Mouse (Mus musculus): ENCODE data around the gene Mki67. TPM values are rescaled to one million over a fixed set of nuclear protein-coding genes. Genes with fewer than 3 reads are reported as not detected.

Gene Mki67
- polyA plus RNA-seq, 1 experiment from 2014 or later, result 24.2 TPM

DNA sequence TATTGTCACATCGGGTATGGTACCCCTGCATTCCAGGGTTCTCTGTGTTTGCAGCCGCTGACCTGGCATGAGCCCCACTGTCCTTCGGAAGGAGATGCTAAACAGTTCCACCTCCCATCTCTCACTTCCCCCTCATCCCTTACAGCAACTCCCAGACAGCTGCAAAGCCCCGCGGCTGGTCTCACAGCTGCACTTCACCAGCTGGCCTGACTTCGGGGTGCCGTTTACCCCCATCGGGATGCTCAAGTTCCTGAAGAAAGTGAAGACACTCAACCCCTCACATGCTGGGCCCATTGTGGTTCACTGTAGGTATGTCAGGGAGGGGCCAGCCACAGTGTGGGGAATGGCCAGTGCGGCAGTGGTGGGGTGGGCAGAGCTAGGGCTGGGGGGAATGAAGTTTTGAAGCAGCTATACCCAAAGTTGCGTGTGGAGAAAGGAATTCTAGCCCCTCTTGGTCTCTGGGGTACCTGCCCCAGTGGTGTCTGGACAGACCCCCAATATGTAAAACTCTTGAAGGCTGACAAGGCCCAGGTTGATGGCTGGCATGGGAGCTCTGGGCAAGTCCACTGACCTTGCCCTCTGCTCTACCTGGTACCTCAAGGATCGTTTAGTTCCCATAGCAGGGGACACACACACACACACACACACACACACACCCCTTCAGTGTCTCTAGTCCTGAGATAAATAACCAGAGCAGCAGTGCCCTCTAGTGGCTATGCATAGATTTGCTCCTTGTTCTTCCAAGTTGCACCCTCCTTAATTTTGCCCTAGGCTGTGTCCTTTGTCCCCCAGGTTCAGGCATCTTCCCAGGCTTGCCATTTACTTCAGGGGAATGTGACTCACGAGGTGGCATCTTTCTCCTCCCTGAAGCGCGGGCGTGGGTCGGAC lies 47.1 kb downstream of the Mki67 start:
- Histone ChIP-seq H3K27ac (no peak overlapping the region), H3K36me3 (ENCODE audit: inconsistent target) (peaks cover 69% of the 10 kb centered on the region), H3K4me3 (ENCODE audit: inconsistent target) (no peak overlapping the region), H3K79me2 (ENCODE audit: inconsistent target) (no peaks in the 10 kb centered on the region; the same call in 1 of the 2 replicates)
- 51% methylated on average over 16 of the region's 16 CpGs for WGBS (ENCODE audit: missing documents)

DNA sequence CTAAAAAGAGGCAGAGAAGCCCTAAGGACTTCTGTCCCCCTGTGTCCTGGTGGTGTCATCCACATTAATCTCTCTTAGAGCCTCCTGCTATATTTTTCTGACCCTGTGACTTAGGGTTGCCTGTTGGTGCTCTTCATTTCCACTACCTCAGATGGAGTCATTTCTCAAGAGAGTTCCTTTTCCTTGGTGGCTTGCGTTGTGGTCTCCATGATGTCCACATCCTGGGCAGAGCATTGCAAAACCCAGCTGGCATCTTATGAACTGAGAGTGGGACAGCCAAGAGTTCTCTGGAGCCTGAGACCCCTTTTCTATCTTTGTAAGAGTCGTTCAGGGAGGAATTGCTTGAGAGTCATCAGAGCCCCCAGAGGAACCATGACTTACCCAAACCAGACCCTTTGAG lies 49.8 kb downstream of the Mki67 start:
- peaks cover 70% of the 10 kb centered on the region for H3K36me3 ChIP-seq (ENCODE audit: inconsistent target)
- H3K79me2 ChIP-seq (ENCODE audit: inconsistent target), result peaks cover 8% of the 10 kb centered on the region; the same call in 1 of the 2 replicates
- H3K4me3 ChIP-seq (ENCODE audit: inconsistent target), result no peak overlapping the region
- peak overlapping the region; percentile 80 for H3K27ac ChIP-seq
- WGBS (ENCODE audit: missing documents), result 8% methylated on average over 2 of the region's 2 CpGs

DNA sequence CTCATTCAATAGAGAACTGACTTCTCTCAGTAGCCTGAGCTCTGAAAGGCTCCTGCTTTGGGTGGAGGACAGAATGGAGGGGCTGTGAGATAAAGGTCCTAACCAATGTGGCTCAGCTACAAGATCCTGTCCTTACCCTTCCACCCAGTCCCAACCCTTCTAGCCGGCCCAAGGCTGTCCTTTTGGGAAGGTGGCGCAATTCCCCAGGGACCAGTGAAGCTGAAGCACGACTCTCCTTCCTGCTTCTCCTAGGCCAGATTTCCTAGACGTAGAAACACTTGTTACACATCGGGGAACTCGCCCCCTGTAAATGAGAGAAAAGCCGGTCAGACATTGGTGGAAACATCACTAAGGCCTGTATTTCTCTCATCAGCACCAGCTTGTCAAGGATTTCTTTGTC lies 52.0 kb downstream of the Mki67 start:
- H3K36me3 ChIP-seq (ENCODE audit: inconsistent target), result peaks cover 67% of the 10 kb centered on the region
- peaks cover 29% of the 10 kb centered on the region; the same call in 1 of the 2 replicates for H3K79me2 ChIP-seq (ENCODE audit: inconsistent target)
- WGBS (ENCODE audit: missing documents), result 87% methylated on average over 7 of the region's 7 CpGs
- no peak overlapping the region for H3K4me3 ChIP-seq (ENCODE audit: inconsistent target)
- H3K27ac ChIP-seq, result no peak overlapping the region

DNA sequence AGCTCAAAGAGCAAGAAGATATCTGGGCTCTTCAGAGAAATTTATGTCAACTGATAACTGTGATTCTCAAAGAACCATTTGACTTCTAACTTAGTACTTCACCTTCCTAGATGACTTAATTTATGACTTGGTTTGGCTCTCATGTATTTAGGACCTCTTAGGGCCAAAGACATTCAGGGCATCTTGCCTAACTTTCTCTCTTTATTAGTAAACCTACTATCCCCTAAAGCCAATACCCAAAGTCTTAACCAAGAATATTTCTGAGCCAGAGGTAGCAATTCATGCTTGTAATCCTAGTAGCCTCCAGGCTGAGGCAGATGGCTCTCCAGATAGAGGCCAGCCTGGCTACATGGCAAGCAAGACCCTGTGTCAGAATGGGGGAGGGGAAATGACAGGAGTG lies 55.8 kb downstream of the Mki67 start:
- peaks cover 73% of the 10 kb centered on the region for H3K36me3 ChIP-seq (ENCODE audit: inconsistent target)
- no peak overlapping the region for H3K27ac ChIP-seq
- H3K79me2 ChIP-seq (ENCODE audit: inconsistent target), result peaks cover 66% of the 10 kb centered on the region
- no peak overlapping the region for H3K4me3 ChIP-seq (ENCODE audit: inconsistent target)

DNA sequence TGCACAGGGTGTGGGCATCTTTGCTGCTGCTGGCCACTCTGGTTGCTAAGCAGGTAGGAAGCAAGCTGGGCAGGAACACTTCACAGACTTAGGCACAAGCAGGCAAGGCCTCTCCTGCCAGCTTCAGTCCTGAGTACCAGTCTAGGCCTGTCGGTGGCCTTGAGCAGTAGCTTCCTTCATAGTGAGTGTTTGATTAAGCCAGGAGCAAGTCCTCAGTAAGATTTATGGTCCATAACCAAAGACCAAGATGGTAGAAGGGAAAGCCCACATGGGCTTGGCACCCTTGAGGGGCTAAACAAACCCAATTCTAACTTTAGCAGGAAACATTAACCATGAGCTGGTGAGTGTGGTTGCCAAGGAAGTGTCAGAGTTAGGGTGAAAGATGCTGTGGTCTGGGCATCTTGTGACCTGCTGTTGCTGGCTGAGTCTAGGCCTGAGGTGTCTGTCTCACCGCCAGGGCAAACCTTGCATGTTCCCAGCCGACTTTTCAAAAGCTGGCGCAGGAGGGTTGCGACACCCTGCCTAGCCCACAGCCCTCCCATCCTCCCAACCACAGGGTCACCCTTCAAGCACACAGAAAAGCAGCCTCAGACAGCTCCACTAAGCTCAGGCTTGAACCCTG lies 56.7 kb downstream of the Mki67 start:
- Histone ChIP-seq H3K27ac (0 out of 2 replicates have a peak overlapping the region, but pooled peaks have one; percentile 5), H3K36me3 (ENCODE audit: inconsistent target) (peaks cover 64% of the 10 kb centered on the region), H3K4me3 (ENCODE audit: inconsistent target) (no peak overlapping the region), H3K79me2 (ENCODE audit: inconsistent target) (peaks cover 68% of the 10 kb centered on the region)
- 21% methylated on average over 5 of the region's 5 CpGs for WGBS (ENCODE audit: missing documents)

DNA sequence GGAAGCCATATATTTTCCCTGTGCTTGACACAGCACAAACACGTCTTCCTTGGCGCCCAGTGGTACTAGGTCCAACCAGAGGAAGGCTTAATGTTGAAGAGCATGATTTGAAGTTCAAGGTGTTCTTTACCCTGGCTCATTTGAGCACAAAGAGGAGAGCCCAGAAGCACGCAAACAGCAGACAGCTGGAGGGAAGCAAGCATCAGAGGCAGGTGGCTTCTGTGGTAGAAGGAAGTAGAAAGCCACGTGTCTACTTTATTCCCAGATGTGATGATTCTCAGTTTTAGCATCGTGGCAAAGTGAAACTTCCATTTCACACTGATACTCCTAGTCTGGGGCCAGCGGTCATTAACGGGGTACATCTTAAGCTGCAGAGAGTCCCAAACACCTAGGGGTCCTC lies 58.0 kb downstream of the Mki67 start:
- H3K79me2 ChIP-seq (ENCODE audit: inconsistent target), result peaks cover 81% of the 10 kb centered on the region
- H3K27ac ChIP-seq, result 0 out of 2 replicates have a peak overlapping the region, but pooled peaks have one; percentile 10
- 35% methylated on average over 7 of the region's 7 CpGs for WGBS (ENCODE audit: missing documents)
- no peak overlapping the region for H3K4me3 ChIP-seq (ENCODE audit: inconsistent target)
- peaks cover 51% of the 10 kb centered on the region for H3K36me3 ChIP-seq (ENCODE audit: inconsistent target)

DNA sequence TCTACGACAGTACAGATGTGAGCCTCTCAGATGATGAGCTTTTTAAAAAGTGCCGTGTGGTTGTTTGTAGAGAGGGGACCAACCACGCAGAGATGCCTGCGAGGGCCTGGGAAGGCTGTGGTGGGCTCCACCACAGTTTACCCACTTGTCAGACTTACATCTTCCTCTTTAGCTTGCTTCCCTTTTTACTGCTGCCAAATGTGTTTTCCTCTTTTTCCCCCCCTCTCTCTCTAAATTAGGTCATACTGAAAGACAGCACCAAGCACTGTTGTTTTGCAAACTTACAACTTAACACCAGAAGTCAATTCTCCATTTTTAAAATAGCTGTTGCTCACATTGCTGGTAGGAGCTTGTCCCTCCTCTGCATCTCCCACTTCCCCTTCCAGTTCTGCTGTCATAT lies 61.0 kb downstream of the Mki67 start:
- H3K36me3 ChIP-seq (ENCODE audit: inconsistent target), result peaks cover 21% of the 10 kb centered on the region; the same call in 1 of the 2 replicates

DNA sequence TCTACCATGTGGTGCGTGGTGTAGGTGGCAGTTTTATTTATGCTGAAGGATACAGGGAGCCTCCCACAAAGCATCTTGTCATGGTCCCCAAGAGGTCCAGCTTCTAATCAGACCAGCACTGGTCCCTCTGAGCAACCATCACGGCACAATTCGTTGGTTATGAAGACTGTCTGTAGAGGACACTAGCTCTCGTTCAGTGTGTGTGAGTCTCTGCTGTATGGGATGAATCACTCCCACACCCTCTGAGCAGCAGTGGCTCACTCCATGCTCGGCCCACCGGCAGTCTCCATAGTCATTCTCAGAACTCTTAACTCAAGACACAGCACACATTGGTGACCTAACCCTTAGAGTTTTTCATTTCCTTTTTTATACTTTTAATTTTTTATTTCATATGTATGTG lies 61.9 kb downstream of the Mki67 start:
- Histone ChIP-seq H3K27ac (peak overlapping the region; percentile 98), H3K79me2 (ENCODE audit: inconsistent target) (peaks cover 89% of the 10 kb centered on the region), H3K4me3 (ENCODE audit: inconsistent target) (no peak overlapping the region; the same call in 1 of the 2 replicates), H3K36me3 (ENCODE audit: inconsistent target) (peaks cover 15% of the 10 kb centered on the region; the same call in 1 of the 2 replicates)
- WGBS (ENCODE audit: missing documents), result 42% methylated on average over 6 of the region's 6 CpGs

More for the DNA sequence above, 61.0 kb downstream of the Mki67 start:
- no peak overlapping the region for H3K4me3 ChIP-seq (ENCODE audit: inconsistent target)
- H3K27ac ChIP-seq, result peak overlapping the region; percentile 98
- H3K79me2 ChIP-seq (ENCODE audit: inconsistent target), result peaks cover 91% of the 10 kb centered on the region
- 0% methylated on average over 4 of the region's 4 CpGs for WGBS (ENCODE audit: missing documents)

DNA sequence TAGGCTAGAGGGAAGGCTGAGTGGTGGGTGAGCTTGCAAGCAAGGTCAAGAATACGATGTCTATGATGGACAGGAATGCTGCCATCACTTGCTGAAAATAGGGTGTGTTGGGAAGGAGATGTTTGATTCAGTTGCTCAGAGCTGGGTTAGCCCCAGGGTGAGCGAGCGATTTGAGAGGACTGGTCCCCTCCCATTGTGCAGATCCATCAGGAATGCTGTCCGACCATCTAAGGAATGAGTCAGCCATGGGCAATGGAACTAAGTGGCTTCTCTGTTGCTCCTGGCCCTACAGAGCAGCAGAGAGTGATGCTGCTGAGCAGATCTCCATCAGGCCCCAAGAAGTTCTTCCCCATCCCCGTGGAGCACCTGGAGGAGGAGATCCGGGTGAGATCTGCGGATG lies 62.6 kb downstream of the Mki67 start:
- H3K36me3 ChIP-seq (ENCODE audit: inconsistent target), result peaks cover 15% of the 10 kb centered on the region; the same call in 1 of the 2 replicates
- peak overlapping the region; percentile 98 for H3K27ac ChIP-seq
- peak overlapping the region; percentile 71 for H3K4me3 ChIP-seq (ENCODE audit: inconsistent target)
- 95% methylated on average over 6 of the region's 7 CpGs for WGBS (ENCODE audit: missing documents)
- H3K79me2 ChIP-seq (ENCODE audit: inconsistent target), result peaks cover 89% of the 10 kb centered on the region

DNA sequence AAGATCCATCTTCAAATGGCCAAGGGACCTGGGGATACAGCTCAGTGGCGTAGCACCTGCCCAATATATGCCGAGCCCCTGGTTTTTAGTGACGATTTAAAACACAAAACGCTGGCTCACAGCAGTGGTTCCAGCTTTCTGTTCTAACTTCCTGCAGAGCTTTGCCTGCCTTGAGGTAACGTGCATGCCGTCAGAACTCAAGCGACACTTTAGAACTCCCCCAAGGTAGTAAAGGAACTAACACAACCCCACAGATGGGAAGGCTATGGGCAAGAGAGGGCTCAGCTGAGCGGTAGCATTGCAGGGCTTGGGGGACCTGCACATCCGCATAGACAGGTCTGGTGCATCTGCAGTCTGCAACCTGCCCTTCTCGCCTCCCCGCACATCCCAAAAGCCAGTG lies 63.4 kb downstream of the Mki67 start:
- Histone ChIP-seq H3K27ac (peak overlapping the region; percentile 98), H3K4me3 (ENCODE audit: inconsistent target) (peak overlapping the region; percentile 71), H3K79me2 (ENCODE audit: inconsistent target) (peaks cover 89% of the 10 kb centered on the region), H3K36me3 (ENCODE audit: inconsistent target) (peaks cover 15% of the 10 kb centered on the region; the same call in 1 of the 2 replicates)
- WGBS (ENCODE audit: missing documents), result 23% methylated on average over 11 of the region's 11 CpGs

DNA sequence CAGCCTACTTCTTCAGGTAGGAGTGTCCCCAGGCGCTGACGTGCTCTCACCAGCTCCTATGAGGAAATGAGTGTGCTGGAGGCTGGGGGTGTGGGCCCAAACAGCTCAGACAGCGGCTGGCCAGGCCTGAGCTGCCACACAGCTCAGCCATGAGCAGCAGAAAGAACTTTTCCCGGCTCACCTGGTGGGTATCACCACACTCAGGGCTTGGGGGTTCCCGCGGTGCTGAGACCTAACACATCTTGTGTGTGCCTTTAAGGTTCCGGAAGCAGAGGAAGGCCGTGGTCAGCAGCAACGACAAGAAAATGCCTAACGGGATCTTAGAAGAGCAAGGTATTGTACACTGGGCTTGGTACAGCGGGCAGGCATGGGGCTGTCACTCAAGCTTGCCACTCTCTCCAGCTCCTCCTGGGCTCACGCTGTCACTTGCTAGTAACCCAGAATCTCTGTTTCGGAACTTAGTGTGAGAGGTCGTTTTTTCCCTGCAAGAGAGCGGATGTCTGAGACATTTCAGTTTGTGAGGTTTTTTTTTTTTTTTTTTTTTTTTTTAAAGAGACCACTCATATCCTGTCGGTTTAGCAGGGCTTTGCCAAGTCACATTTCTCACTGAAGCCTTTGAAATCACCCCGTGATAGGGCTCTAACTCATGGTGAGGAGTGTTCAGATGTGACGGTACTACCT lies 64.2 kb downstream of the Mki67 start:
- H3K27ac ChIP-seq, result peak overlapping the region; percentile 98
- peaks cover 89% of the 10 kb centered on the region for H3K79me2 ChIP-seq (ENCODE audit: inconsistent target)
- under 1% methylated on average over 18 of the region's 18 CpGs for WGBS (ENCODE audit: missing documents)
- peaks cover 10% of the 10 kb centered on the region; the same call in 1 of the 2 replicates for H3K36me3 ChIP-seq (ENCODE audit: inconsistent target)
- H3K4me3 ChIP-seq (ENCODE audit: inconsistent target), result peak overlapping the region; percentile 71

DNA sequence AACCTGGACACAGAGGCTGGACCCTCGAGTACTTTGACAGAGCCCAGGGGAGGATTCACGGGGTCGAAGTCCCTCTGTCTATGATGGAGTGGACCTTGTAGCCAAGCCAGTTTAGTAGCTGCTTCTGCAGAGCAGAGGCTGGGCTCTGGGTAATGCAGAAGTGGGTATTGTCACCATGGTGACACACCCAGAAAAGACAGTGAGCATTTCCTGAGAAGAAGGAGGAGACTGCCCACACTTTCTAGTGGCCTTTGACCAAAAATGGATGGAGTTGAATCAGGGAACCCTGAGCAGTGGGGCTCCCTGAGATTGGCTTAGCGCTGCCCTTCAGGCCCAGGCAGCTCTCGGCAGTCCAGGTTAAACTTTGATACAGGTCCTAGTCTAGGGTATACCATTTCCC lies 66.1 kb downstream of the Mki67 start:
- Histone ChIP-seq H3K4me3 (ENCODE audit: inconsistent target) (peak overlapping the region; percentile 71; the same call in 1 of the 2 replicates), H3K36me3 (ENCODE audit: inconsistent target) (no peaks in the 10 kb centered on the region), H3K27ac (peak overlapping the region; percentile 98), H3K79me2 (ENCODE audit: inconsistent target) (peaks cover 91% of the 10 kb centered on the region)
- 14% methylated on average over 5 of the region's 5 CpGs for WGBS (ENCODE audit: missing documents)

DNA sequence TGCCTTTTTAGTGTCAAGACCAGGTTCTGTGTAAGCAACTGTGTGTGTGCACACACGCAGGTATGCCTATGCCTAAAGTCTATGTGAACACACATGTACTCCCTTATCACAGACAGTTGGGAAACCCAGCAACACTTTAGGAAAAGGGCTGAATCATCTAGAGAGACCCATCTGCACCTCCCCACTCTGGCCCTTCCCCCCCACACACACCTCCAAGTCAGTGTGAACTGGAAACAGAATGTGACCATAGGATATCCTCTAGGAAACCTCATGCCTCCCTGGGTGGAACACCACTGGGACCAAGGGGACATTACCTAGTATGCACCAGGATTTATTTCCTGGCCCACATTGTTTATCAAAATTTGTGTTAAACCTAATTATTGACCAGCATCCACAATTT lies 66.9 kb downstream of the Mki67 start:
- no peaks in the 10 kb centered on the region for H3K36me3 ChIP-seq (ENCODE audit: inconsistent target)
- peak overlapping the region; percentile 98 for H3K27ac ChIP-seq
- peaks cover 87% of the 10 kb centered on the region for H3K79me2 ChIP-seq (ENCODE audit: inconsistent target)
- peak overlapping the region; percentile 3; the same call in 1 of the 2 replicates for H3K4me3 ChIP-seq (ENCODE audit: inconsistent target)
- WGBS (ENCODE audit: missing documents), result 47% methylated on average over 1 of the region's 1 CpGs

DNA sequence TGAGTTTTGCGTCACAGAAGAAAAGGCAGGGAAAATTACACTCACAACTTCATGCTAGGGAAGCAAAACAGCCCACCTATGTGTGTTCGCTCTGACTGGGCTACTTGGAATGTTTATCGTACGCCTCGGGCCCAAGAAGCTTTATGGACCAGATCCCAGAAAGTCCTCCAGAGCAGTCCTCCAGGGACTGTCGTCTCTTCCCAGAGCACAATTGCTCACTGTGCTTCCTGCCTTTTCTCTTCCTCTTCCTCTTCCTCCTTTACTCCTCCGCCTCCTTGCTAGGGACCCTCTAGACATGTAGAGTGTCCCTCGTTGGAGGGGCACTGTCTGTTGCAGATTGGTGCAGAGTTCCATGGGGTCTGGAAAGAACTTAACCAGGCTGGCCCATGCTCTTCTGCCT lies 67.3 kb downstream of the Mki67 start:
- H3K79me2 ChIP-seq (ENCODE audit: inconsistent target), result peaks cover 82% of the 10 kb centered on the region
- peak overlapping the region; percentile 98 for H3K27ac ChIP-seq
- no peak overlapping the region for H3K4me3 ChIP-seq (ENCODE audit: inconsistent target)
- 66% methylated on average over 8 of the region's 8 CpGs for whole genome bisulfite sequencing (ENCODE audit: missing documents)
- H3K36me3 ChIP-seq (ENCODE audit: inconsistent target), result no peaks in the 10 kb centered on the region

Data from macrophage (primary cell).